Mouse (Mus musculus) gastrocnemius, postnatal 36 days (tissue): ENCODE data around the gene B9d2. TPM values are rescaled to one million over a fixed set of nuclear protein-coding genes. Genes with fewer than 3 reads are reported as not detected.

Experiments
- DNase-seq, 2 experiments: peaks; one replicate each; pipeline ENCODE4 v3.0.0; 2022
- intact Hi-C: fragments of 180-260 bp; cut with DNase I; formaldehyde crosslinking; loops from one replicate; pipeline ENCODE4 v1.15.1; 2025
- total RNA-seq, 2 experiments: library from RNA; stranded (reverse); gene quantifications; 2 replicates each; pipeline ENCODE4 v1.2.3; 2021

B9d2 gene
- total RNA-seq, 2 experiments from 2014 or later: 6.9 to 9.7 TPM

DNA sequence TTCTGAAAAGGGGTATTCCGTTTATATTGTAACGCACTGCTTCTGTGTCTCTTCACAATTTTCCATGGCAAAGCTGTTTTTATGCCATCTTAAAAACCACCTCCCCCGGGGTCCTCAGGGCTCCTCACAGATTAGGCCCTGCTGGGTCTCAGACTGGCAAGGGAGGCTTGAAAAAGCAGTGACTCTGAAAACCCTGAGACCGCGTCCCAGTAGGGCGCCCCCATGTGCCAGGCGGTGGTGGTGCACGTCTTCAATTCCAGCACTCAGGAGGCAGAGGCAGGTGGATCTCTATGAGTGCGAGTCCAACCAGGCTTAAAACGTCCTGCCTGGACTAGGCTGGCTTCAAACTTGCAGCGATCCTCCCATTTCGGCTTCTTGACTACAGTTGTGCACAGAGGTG, 20.2 kb downstream of the B9d2 start:
- DNase-seq: no peak
- intact Hi-C loops: no loop called here

- intact Hi-C loops: no loop called here
- DNase-seq: no peak
These were observed 21.8 kb downstream of the B9d2 start for GRCm38 (mm10) chr7:25702350-25702749.

- DNase-seq: peak in 1 of 2 experiments; percentile 13
These were observed 23.4 kb downstream of the B9d2 start for GRCm38 (mm10) chr7:25703793-25704494.

DNA sequence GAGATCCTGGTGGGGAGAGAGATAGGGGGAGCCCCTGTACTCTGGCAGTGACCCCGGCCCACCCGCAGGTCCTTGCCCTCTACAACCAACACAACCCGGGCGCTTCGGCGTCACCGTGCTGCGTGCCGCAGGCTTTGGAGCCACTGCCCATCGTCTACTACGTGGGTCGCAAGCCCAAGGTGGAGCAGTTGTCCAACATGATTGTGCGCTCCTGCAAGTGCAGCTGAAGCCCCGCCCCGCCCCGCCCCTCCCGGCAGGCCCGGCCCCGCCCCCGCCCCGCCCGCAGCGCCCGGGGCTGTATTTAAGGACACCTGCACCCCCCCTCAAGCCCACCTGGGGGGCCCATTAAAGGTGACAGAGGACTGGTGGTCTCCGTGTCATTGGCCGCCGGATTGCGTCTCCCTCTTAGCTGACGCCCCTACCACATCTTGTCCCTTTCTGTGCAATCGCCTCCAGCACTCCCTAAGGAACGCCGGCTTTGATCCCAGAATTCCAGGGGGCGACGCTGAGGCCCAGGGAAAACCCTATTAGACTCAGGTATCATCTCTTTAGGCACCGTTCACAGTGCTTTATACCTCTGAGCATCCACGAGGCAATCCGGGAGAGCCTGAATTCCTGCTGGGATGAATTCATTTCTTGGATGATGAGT, 24.3 kb downstream of the B9d2 start:
- DNase-seq: peak in 1 of 2 experiments; percentile 13
- intact Hi-C loops: no loop called here

More at GRCm38 (mm10) chr7:25703793-25704494, 23.4 kb downstream of the B9d2 start:
- intact Hi-C loops: no loop called here

- intact Hi-C loops: no loop called here
- peak in 1 of 2 experiments; percentile 22 for DNase-seq
These were observed 25.2 kb downstream of the B9d2 start for GRCm38 (mm10) chr7:25705801-25706251.

GRCm38 (mm10) chr7:25706578-25707170, 26.1 kb downstream of the B9d2 start:
- no peak for DNase-seq

GRCm38 (mm10) chr7:25707581-25708292, 27.2 kb downstream of the B9d2 start:
- intact Hi-C loops: no loop called here
- peak; percentile 35 to 39 for DNase-seq

More at GRCm38 (mm10) chr7:25706578-25707170, 26.1 kb downstream of the B9d2 start:
- intact Hi-C loops: no loop called here

- DNase-seq: no peak
These were observed 29.4 kb downstream of the B9d2 start for GRCm38 (mm10) chr7:25709961-25710360.

GRCm38 (mm10) chr7:25710519-25711130, 30.0 kb downstream of the B9d2 start:
- intact Hi-C loops: no loop called here
- peak in 1 of 2 experiments; percentile 21 for DNase-seq

More at GRCm38 (mm10) chr7:25709961-25710360, 29.4 kb downstream of the B9d2 start:
- intact Hi-C loops: no loop called here

- intact Hi-C loops: no loop called here
- DNase-seq: peak in 1 of 2 experiments; percentile 14
These were observed 30.6 kb downstream of the B9d2 start for GRCm38 (mm10) chr7:25711165-25711564.

GRCm38 (mm10) chr7:25711731-25712197, 31.2 kb downstream of the B9d2 start:
- intact Hi-C loops: no loop called here
- DNase-seq: peak; percentile 51 to 58

DNA sequence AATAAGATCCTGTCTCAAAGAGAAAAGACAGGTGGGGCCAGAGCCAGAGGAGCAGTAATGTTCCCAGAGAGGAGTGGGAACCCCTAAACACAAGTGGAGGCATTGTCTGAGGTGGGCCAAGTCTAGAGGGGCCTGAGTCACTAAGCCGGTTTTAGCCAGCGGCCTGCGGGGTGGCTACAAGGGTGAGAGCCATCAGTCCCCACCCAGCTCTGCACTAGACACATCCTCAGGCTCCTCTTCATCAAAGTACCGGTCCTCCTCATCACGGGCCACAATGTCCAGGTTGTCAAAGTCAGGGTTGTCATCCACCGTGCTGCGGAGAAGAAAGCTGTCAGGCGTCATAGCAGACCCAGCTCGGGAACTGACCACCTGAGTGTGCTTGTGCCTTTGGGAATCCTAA, 32.2 kb downstream of the B9d2 start:
- DNase-seq: no peak
- intact Hi-C loops: no loop called here

DNA sequence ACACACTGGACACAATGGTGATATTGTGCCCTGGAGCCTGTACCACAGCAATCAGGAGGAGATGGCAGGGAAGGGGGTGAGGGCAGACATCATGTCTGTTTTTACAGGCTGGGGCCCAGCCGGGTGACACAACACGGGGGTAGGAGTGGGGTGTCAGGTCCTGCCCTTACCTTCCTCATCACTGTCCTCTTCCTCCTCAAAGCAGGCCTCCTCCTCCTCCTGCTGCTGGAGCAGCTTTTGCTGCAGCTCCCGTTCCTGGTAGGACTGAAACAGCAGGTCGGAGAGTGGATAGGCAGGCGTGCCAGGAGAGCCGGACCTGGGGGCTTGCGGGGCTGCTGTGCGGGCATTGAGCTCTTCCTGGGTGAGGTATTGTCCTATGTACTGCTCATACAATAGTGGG, 34.0 kb downstream of the B9d2 start:
- intact Hi-C loops: no loop called here
- no peak for DNase-seq

GRCm38 (mm10) chr7:25715731-25716271, 35.2 kb downstream of the B9d2 start:
- DNase-seq: no peak
- intact Hi-C loops: no loop called here

GRCm38 (mm10) chr7:25717478-25717877, 36.9 kb downstream of the B9d2 start:
- no peak for DNase-seq
- intact Hi-C loops: no loop called here

DNA sequence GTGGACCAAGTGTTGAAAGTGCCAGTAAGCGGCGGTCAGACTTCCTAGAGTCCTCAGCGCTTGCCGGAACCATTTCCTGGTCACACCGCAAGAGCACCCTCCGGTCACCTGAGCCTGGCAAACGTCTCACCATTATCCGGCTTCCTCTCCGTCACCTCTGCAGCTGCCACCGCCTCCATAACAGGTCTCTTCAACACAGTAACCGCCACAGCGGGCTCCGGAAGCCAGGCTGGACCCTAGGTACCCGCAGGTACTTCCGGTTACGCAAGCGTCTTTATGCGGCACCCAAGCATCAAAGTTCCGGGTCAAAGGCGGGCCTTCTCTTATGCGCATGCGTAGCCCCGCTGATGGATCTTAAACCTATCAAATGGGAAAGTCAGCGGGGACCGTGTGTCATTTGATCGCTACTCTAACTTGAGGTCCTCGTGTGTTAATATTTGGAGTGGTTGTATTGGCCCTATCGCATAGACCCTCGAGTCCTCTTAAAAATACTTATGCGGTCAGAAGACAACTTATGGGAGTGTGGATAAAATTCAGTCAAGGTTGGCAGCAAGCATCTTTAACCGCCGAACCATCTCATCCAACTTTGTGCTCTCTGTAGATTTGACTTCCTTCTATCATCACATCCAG, 38.3 kb downstream of the B9d2 start, which contains the start of gene Ccdc97:
TSS of gene Ccdc97 (minus strand) at position 301 of the 630 bp plus-strand sequence.
- intact Hi-C loops: no loop called here
- DNase-seq: peak; percentile 90 to 91

DNA sequence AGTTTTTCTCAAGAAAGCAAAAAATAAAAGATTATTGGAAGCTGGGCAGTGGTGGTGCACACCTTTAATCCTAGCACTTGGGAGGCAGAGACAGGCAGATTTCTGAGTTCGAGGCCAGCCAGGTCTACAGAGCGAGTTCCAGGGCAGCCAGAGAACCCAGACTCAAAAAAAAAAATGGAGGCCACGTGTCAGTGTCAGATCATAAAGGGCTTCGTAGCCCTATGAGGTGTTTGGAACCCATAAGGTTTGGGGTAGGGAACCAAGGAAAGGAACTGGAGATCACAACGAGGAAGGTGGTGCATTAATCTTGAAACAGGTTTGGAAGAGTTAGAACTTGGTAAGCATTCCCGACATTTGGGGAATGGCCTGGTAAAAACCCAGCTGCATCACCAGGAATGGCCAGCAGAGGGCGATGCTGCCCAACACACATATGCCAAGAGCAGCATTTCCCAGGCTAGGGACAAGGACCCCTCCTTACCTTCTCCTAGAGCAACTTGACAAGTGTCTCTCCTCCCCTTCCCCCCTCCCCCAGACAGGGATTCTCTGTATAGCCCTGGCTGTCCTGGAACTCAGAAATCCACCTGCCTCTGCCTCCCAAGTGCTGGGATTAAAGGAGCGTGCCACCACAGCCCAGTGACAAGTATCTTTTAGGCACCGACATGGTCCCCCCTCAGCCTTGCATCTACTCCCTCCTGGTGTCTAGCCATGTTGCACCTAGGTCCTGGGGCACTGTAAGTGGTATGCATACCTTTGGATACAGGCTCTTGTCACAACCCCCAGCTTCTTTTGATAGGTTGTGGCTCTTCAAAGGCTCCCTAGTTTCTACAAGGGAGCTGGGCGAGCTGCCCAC, 39.4 kb downstream of the B9d2 start:
- peak; percentile 66 to 82 for DNase-seq
- intact Hi-C loops: no loop called here

DNA sequence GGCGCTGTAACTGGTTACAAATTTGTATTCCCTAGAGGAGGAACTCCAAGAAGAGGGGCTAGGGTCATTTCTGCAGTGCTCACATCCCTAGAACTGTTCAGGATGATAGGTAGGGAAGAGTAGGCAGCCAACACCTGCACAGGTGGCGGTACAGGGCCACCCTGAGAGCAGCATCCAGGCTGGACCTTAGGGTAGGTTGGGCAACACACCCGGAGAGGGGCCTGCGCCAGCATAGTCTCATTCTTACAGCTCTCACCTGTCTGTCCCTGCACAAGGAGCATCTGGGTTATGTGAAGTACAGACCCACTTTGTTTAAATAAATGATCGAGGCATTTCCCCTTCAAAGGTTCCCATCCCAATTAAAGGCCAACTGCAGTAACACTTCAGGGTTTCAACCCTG, 40.2 kb downstream of the B9d2 start:
- DNase-seq: no peak
- intact Hi-C loops: no loop called here
